Mouse (Mus musculus) cerebellum, adult 11 months (tissue): Measurements from ENCODE around the gene Wsb2.
A peak's percentile ranks its signal among the peaks of the same experiment; 100 is the strongest.
"Not testable (repeated sequence)": the region's sequence is repeated elsewhere in the genome, so short reads cannot be mapped to it uniquely, and the experiment has no call there.

Experiments
- DNase-seq: peaks from one replicate; pipeline ENCODE4 v3.0.0; 2022

Gene Wsb2

GRCm38 (mm10) chr5:117357129-117357477, at the start of gene Wsb2:
Gene Wsb2 (plus strand): TSS chr5:117357304.
- peak; percentile 74 for DNase-seq

GRCm38 (mm10) chr5:117307699-117308098, 49.4 kb upstream of the Wsb2 start:
- peak; percentile 40 for DNase-seq

- no peak for DNase-seq
These were observed 43.7 kb upstream of the Wsb2 start for GRCm38 (mm10) chr5:117313420-117313819.

- no peak for DNase-seq
These were observed 43.2 kb upstream of the Wsb2 start for GRCm38 (mm10) chr5:117313909-117314308.

GRCm38 (mm10) chr5:117314587-117315428, 42.3 kb upstream of the Wsb2 start:
- no peak for DNase-seq

GRCm38 (mm10) chr5:117318741-117319629, 38.1 kb upstream of the Wsb2 start, which contains the start of gene Vsig10:
Gene Vsig10 (plus strand): TSS chr5:117319083.
- DNase-seq, result peak; percentile 38

- DNase-seq, result no peak
These were observed 33.4 kb upstream of the Wsb2 start for GRCm38 (mm10) chr5:117323751-117324150.

GRCm38 (mm10) chr5:117326408-117326807, 30.7 kb upstream of the Wsb2 start:
- DNase-seq, result no peak

GRCm38 (mm10) chr5:117330457-117330856, 26.6 kb upstream of the Wsb2 start:
- no peak for DNase-seq

- no peak for DNase-seq
These were observed 19.1 kb upstream of the Wsb2 start for GRCm38 (mm10) chr5:117337999-117338398.

- DNase-seq, result no peak
These were observed 18.6 kb upstream of the Wsb2 start for GRCm38 (mm10) chr5:117338503-117338902.

- DNase-seq, result no peak
These were observed 17.0 kb upstream of the Wsb2 start for GRCm38 (mm10) chr5:117340081-117340480.

- DNase-seq, result no peak
These were observed 15.2 kb upstream of the Wsb2 start for GRCm38 (mm10) chr5:117341896-117342295.

- not testable (repeated sequence) for DNase-seq
These were observed 12.6 kb upstream of the Wsb2 start for GRCm38 (mm10) chr5:117344496-117344895.

GRCm38 (mm10) chr5:117345432-117345976, 11.6 kb upstream of the Wsb2 start:
- DNase-seq, result no peak

GRCm38 (mm10) chr5:117346281-117346680, 10.8 kb upstream of the Wsb2 start:
- no peak for DNase-seq

- no peak for DNase-seq
These were observed 10.1 kb upstream of the Wsb2 start for GRCm38 (mm10) chr5:117347011-117347410.

- DNase-seq, result no peak
These were observed 9.3 kb upstream of the Wsb2 start for GRCm38 (mm10) chr5:117347838-117348237.

- DNase-seq, result peak; percentile 42
These were observed 8.8 kb upstream of the Wsb2 start for GRCm38 (mm10) chr5:117348279-117348678.

- DNase-seq, result no peak
These were observed 3.0 kb upstream of the Wsb2 start for GRCm38 (mm10) chr5:117354121-117354520.

- no peak for DNase-seq
These were observed 1.3 kb upstream of the Wsb2 start for GRCm38 (mm10) chr5:117355648-117356303.

GRCm38 (mm10) chr5:117356365-117357128, 557 bp upstream of the Wsb2 start:
- peak; percentile 53 for DNase-seq
